Mouse (Mus musculus): ENCODE data around the gene Scube1. TPM values are rescaled to one million over a fixed set of nuclear protein-coding genes. Genes with fewer than 3 reads are reported as not detected.

Gene Scube1
- polyA plus RNA-seq, 1 experiment from 2014 or later = 0.41 TPM

GRCm38 (mm10) chr15:83760683-83761082 is 35.9 kb upstream of the Scube1 start:
- no peaks in the 10 kb centered on the region for H3K4me1 ChIP-seq (ENCODE audit: insufficient read depth)
- 6% methylated on average over 10 of the region's 10 CpGs for WGBS (ENCODE audit: insufficient replicate concordance)
- no peak overlapping the region for H3K9ac ChIP-seq (replicated peaks)
- TF ChIP-seq CTCF (IDR thresholded peaks at IDR 0.05; ENCODE audit: low read depth) (peak; percentile 71), EP300 (IDR thresholded peaks at IDR 0.05; ENCODE audit: low read depth) (no peak)
- no peak overlapping the region for H3K4me2 ChIP-seq (ENCODE audit: low read depth, low read length)
- no peak for ATAC-seq
- H3K4me3 ChIP-seq (ENCODE audit: low read depth, low read length) = no peak overlapping the region
- H3K36me3 ChIP-seq (replicated peaks; ENCODE audit: insufficient read depth, low read length) = no peaks in the 10 kb centered on the region
- DNase-seq = peak; percentile 45
- H3K9me3 ChIP-seq (ENCODE audit: low read length) = no peaks in the 10 kb centered on the region
- H3K27me3 ChIP-seq (ENCODE audit: insufficient read depth, low read length) = no peaks in the 10 kb centered on the region
- no peak overlapping the region for H3K27ac ChIP-seq (ENCODE audit: low read depth)

- no peak for TF ChIP-seq EP300 (IDR thresholded peaks at IDR 0.05; ENCODE audit: low read depth)
- TF ChIP-seq CTCF (IDR thresholded peaks at IDR 0.05; ENCODE audit: low read depth) = peak; percentile 62
- WGBS (ENCODE audit: insufficient replicate concordance) = 11% methylated on average over 4 of the region's 4 CpGs
Observed at GRCm38 (mm10) chr15:83758958-83759357, 34.1 kb upstream of the Scube1 start.

GRCm38 (mm10) chr15:83756742-83757141 is 31.9 kb upstream of the Scube1 start:
- H3K4me2 ChIP-seq (ENCODE audit: low read depth, low read length) = no peak overlapping the region
- no peak overlapping the region for H3K4me3 ChIP-seq (ENCODE audit: low read depth, low read length)
- no peaks in the 10 kb centered on the region for H3K9me3 ChIP-seq (ENCODE audit: low read length)
- no peak overlapping the region for H3K9ac ChIP-seq (replicated peaks)
- 21% methylated on average over 9 of the region's 9 CpGs for WGBS (ENCODE audit: insufficient replicate concordance)
- peak; percentile 36 for DNase-seq
- peak; percentile 72 for TF ChIP-seq CTCF (IDR thresholded peaks at IDR 0.05; ENCODE audit: low read depth)
- TF ChIP-seq EP300 (IDR thresholded peaks at IDR 0.05; ENCODE audit: low read depth) = no peak
- H3K4me1 ChIP-seq (ENCODE audit: insufficient read depth) = no peaks in the 10 kb centered on the region
- no peaks in the 10 kb centered on the region for H3K36me3 ChIP-seq (replicated peaks; ENCODE audit: insufficient read depth, low read length)
- H3K27me3 ChIP-seq (ENCODE audit: insufficient read depth, low read length) = no peaks in the 10 kb centered on the region
- no peak overlapping the region for H3K27ac ChIP-seq (ENCODE audit: low read depth)
- ATAC-seq = no peak

More at GRCm38 (mm10) chr15:83758958-83759357, 34.1 kb upstream of the Scube1 start:
- H3K4me1 ChIP-seq (ENCODE audit: insufficient read depth) = no peaks in the 10 kb centered on the region
- H3K36me3 ChIP-seq (replicated peaks; ENCODE audit: insufficient read depth, low read length) = no peaks in the 10 kb centered on the region
- no peak overlapping the region for H3K9ac ChIP-seq (replicated peaks)
- no peak overlapping the region for H3K4me3 ChIP-seq (ENCODE audit: low read depth, low read length)
- H3K9me3 ChIP-seq (ENCODE audit: low read length) = no peaks in the 10 kb centered on the region
- no peaks in the 10 kb centered on the region for H3K27me3 ChIP-seq (ENCODE audit: insufficient read depth, low read length)
- no peak overlapping the region for H3K4me2 ChIP-seq (ENCODE audit: low read depth, low read length)
- no peak for DNase-seq
- no peak overlapping the region for H3K27ac ChIP-seq (ENCODE audit: low read depth)
- ATAC-seq = no peak

GRCm38 (mm10) chr15:83749436-83749835 is 24.6 kb upstream of the Scube1 start:
- TF ChIP-seq CTCF (IDR thresholded peaks at IDR 0.05; ENCODE audit: low read depth) = no peak
- no peak for TF ChIP-seq EP300 (IDR thresholded peaks at IDR 0.05; ENCODE audit: low read depth)
- Histone ChIP-seq H3K4me1 (ENCODE audit: insufficient read depth) (no peaks in the 10 kb centered on the region), H3K9ac (replicated peaks) (no peak overlapping the region), H3K27ac (ENCODE audit: low read depth) (no peak overlapping the region), H3K36me3 (replicated peaks; ENCODE audit: insufficient read depth, low read length) (no peaks in the 10 kb centered on the region), H3K4me2 (ENCODE audit: low read depth, low read length) (no peak overlapping the region), H3K27me3 (ENCODE audit: insufficient read depth, low read length) (no peaks in the 10 kb centered on the region), H3K9me3 (ENCODE audit: low read length) (no peaks in the 10 kb centered on the region), H3K4me3 (ENCODE audit: low read depth, low read length) (no peak overlapping the region)
- WGBS (ENCODE audit: insufficient replicate concordance) = 52% methylated on average over 9 of the region's 9 CpGs
- no peak for ATAC-seq
- no peak for DNase-seq

- TF ChIP-seq CTCF (IDR thresholded peaks at IDR 0.05; ENCODE audit: low read depth) (no peak), EP300 (IDR thresholded peaks at IDR 0.05; ENCODE audit: low read depth) (no peak)
- H3K4me3 ChIP-seq (ENCODE audit: low read depth, low read length) = no peak overlapping the region
- WGBS (ENCODE audit: insufficient replicate concordance) = 65% methylated on average over 6 of the region's 6 CpGs
- H3K27ac ChIP-seq (ENCODE audit: low read depth) = no peak overlapping the region
- no peak overlapping the region for H3K9ac ChIP-seq (replicated peaks)
- DNase-seq (no peak), ATAC-seq (no peak)
- H3K9me3 ChIP-seq (ENCODE audit: low read length) = no peaks in the 10 kb centered on the region
- H3K4me1 ChIP-seq (ENCODE audit: insufficient read depth) = no peaks in the 10 kb centered on the region
- H3K4me2 ChIP-seq (ENCODE audit: low read depth, low read length) = no peak overlapping the region
- H3K36me3 ChIP-seq (replicated peaks; ENCODE audit: insufficient read depth, low read length) = no peaks in the 10 kb centered on the region
- H3K27me3 ChIP-seq (ENCODE audit: insufficient read depth, low read length) = no peaks in the 10 kb centered on the region
Observed at GRCm38 (mm10) chr15:83748986-83749385, 24.2 kb upstream of the Scube1 start.

GRCm38 (mm10) chr15:83746311-83746710 is 21.5 kb upstream of the Scube1 start:
- Histone ChIP-seq H3K4me1 (ENCODE audit: insufficient read depth) (no peaks in the 10 kb centered on the region), H3K36me3 (replicated peaks; ENCODE audit: insufficient read depth, low read length) (no peaks in the 10 kb centered on the region), H3K9ac (replicated peaks) (no peak overlapping the region), H3K27me3 (ENCODE audit: insufficient read depth, low read length) (no peaks in the 10 kb centered on the region), H3K9me3 (ENCODE audit: low read length) (no peaks in the 10 kb centered on the region), H3K4me2 (ENCODE audit: low read depth, low read length) (no peak overlapping the region), H3K27ac (ENCODE audit: low read depth) (no peak overlapping the region), H3K4me3 (ENCODE audit: low read depth, low read length) (no peak overlapping the region)
- DNase-seq (no peak), ATAC-seq (no peak)
- WGBS (ENCODE audit: insufficient replicate concordance) = 69% methylated on average over 16 of the region's 16 CpGs
- no peak for TF ChIP-seq EP300 (IDR thresholded peaks at IDR 0.05; ENCODE audit: low read depth)
- no peak for TF ChIP-seq CTCF (IDR thresholded peaks at IDR 0.05; ENCODE audit: low read depth)

- Histone ChIP-seq H3K27me3 (ENCODE audit: insufficient read depth, low read length) (no peaks in the 10 kb centered on the region), H3K9ac (replicated peaks) (no peak overlapping the region), H3K36me3 (replicated peaks; ENCODE audit: insufficient read depth, low read length) (no peaks in the 10 kb centered on the region), H3K4me2 (ENCODE audit: low read depth, low read length) (no peak overlapping the region), H3K4me1 (ENCODE audit: insufficient read depth) (no peaks in the 10 kb centered on the region), H3K27ac (ENCODE audit: low read depth) (no peak overlapping the region), H3K4me3 (ENCODE audit: low read depth, low read length) (no peak overlapping the region), H3K9me3 (ENCODE audit: low read length) (no peaks in the 10 kb centered on the region)
- 70% methylated on average over 1 of the region's 1 CpGs for WGBS (ENCODE audit: insufficient replicate concordance)
- ATAC-seq = no peak
- no peak for DNase-seq
- TF ChIP-seq EP300 (IDR thresholded peaks at IDR 0.05; ENCODE audit: low read depth) = no peak
- no peak for TF ChIP-seq CTCF (IDR thresholded peaks at IDR 0.05; ENCODE audit: low read depth)
Observed at GRCm38 (mm10) chr15:83742018-83742417, 17.2 kb upstream of the Scube1 start.

Measured in liver, postnatal 0 days (tissue).